Mouse (Mus musculus) testis, adult 2 months (tissue): ENCODE data around the gene Iyd.

ENCODE experiments used
- CTCF ChIP-seq: fragments of 200-500 bp; IDR thresholded peaks from 2 replicates; pipeline ENCODE4 v1.5.1; 2012; ENCODE audit warnings: low read depth, mild to moderate bottlenecking, inconsistent platforms, low read length, moderate library complexity; ENCODE audit not compliant: control insufficient read depth, insufficient read depth, insufficient replicate concordance
- POLR2A ChIP-seq: fragments of 200-500 bp; IDR thresholded peaks from 2 replicates; pipeline ENCODE4 v1.6.1; 2012; ENCODE audit warnings: low read depth, mild to moderate bottlenecking, inconsistent platforms, low read length, moderate library complexity; ENCODE audit not compliant: control insufficient read depth

DNA sequence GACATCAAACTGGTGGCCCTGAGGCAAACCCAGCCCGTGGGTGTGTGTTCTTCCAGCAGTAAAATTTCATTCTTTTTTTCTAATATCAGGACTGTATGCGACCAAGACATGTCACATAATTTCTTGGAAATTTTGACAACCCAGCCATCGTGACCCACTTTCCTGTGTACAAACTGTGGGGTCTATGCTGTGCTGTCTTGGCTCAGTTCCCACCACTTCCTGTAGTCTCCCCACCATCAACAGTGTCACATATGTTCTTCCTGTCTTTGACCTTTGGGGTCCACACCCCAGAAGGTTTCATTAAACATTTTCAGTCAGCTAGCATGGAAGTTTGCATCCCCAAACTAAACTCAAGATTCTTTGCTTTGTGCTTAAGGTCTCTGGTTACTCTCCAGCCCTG, 28.6 kb upstream of the Iyd start:
- TF ChIP-seq CTCF, result no peak
- TF ChIP-seq POLR2A, result no peak
